Mouse (Mus musculus) spleen, postnatal 4 days (tissue): ENCODE measurements around the gene Rpl23a.

Source experiments
- DNase-seq, 2 experiments: peaks; one replicate each; pipeline ENCODE4 v3.0.0; 2022; ENCODE audit warnings: low spot score in 2 of 2

The Rpl23a gene

DNA sequence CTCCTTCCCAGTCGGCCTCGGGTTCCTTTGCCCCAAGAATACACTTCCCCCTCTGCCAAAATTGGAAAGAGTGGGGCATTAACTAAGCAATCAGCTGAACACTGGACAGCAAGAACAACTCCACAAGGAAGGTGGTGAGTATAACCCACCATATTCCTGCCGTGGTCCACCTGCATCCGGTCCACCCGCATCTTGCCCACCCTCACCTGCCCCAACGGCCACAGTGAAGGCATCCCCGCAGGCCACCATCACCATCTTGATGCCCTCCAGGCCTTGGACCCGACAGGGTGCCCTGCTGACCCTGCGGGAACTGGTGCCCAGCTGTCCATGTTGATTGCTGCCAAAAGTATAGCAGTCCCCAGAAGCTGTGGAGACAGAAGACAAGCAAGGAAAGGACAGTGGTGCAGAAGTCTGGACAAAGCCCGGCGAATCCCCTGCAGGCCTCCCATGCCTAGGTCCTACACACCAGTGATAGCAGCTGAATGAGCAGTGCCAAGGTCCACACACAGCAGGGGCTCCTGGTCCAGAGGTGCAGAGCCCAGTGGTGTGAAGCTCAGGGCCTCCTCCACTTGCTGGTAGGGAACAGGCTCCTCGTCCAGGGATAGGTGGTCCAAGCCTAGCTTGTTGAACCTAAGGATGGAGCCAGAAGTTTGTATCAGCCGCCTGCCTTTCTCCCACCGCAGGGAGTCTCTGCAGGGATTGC lies 16.0 kb downstream of the Rpl23a start:
- peak in 1 of 2 experiments; percentile 62 for DNase-seq

- DNase-seq, result no peak
Measured at GRCm38 (mm10) chr11:78166640-78167039, 16.7 kb downstream of the Rpl23a start.

GRCm38 (mm10) chr11:78166161-78166560 lies 17.2 kb downstream of the Rpl23a start:
- no peak for DNase-seq

DNA sequence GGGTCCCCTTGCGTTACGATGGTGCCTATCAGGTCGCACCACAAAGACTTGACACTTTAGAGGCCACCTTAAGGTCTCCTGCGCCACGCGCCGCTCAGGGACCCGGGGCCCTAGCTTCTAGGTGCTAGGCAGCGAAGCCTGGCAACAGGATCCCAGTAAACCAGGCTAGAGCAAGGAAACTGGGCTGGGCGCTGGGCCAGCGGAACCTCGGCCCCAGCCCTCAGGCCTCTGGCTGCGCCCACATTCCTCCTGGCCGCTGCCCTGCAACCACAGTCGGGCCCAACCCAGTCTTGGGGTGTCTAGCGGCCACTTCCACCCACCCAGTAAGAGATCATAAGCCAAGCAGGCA lies 17.6 kb downstream of the Rpl23a start:
- no peak for DNase-seq

DNA sequence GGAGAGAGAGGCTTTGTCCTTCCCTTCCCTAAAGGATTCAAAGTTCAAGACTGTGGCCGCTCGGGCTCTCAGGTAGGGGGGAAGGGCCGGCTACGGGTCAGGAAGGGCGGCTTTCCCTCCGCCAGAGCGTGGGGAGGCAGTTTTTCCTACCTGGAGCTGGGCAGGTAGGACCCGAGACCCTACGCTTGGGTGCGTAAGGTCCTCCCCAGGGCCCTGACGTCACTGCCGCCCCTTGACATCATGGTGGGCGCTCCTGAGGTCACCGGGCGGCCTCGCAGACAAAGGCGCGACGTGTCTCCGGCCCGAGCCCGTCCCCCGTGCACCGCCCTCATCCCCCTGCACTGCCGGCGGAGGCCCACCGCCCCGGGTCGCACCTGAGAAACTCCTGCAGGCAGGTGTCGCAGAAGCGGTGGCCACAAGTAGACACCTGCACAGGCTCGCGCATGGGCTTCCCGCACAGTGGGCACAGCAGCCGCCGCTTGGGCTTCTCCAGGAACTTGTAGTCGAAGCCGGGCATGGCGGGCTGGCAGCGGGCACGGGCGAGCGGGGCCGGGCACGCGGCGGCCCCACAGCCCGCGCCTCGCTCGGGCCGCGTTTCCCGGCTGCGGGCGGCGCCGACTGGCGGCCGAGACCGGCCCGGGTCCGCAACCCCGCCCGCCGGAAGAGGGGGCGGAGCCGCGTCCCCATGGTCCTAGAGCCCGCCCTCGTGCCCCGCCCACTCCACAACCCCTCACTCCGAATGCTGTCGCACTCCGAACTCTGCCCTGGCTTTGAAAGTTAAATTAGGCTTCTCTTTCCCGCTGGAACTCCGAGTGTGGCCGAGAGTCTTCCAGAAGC lies 18.2 kb downstream of the Rpl23a start, which contains the start of gene Traf4:
TSS of gene Traf4 (minus strand) at position 666 of the 837 bp plus-strand sequence.
- peak; percentile 82 to 92 for DNase-seq

DNA sequence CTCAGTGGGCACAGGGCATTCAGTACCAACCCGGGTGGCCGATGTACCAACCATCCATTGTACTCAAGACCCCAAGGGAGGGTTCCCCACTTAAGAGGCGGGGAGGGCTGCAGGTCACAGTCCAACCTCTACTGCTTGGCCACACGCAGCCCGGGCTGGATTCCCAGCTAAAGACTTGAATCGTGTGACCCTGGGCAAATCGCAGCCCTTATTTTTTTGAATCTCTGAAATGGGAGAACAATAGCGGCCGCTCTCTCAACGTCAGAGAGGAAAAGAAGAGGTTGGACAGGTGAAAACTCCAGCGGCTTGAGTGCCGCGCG lies 18.8 kb downstream of the Rpl23a start:
- no peak for DNase-seq

DNA sequence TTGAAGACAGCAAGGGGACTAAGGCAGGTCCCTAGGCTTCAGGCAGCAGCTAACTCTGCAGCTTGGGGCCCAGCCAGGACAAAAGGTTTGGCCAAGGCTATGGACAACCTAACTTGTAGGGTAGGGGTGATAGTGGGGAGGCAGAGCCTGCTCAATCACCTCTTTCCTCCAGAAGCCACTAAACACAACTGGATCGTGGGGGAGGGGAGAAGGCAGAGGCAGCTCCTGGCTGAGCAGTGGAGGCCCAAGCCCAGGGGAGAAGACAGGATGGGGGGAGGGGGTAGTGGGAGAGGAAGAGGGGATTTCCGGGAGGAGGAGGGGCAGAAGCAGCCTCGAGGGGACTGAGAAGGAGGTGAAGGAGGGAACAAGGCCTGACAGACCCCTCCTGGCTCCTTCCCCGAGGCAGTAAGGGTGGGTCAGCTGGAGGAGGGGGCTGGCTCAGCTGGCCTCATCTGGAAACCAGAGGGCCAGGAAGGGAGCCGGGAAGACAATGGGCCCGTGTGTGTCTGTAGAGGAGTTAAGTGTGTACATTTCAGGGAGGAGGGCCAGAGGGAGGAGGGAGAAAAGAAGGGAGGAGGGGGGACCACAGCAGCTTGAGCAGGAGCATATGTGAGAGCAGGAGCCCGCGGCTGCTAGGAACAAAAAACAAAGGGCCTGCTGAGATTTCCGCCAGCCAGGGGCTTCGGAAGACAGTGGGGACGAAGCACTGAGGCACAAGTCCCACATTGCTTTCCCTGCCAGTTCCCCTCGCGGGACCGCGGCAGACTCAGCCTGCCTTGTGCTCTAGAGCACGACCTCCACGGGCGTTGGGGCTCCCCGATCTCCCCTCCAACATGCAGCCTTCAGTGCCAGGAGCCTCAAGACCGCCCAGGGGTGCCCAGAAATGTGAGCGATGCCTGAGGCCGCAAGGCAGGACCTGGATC lies 19.4 kb downstream of the Rpl23a start:
- peak; percentile 38 to 77 for DNase-seq

DNA sequence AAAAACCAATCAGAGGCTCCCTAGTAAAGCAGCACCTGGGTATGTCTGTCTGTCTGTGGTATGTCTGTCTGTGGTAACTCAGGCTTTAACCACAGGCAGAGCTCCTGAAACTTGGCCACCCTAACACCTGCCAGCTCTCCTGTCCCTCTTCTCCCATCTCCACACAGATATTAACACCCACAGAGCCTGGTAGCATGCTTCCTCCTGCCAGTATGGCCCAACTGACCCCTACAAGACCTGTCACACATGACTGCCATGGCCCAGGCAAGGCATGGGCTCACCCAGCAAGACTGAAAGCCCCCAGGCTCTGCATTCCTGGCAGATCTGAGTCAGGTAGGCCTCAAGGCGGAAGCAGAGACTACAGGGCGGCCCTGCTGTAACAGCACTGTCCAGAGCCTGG lies 20.3 kb downstream of the Rpl23a start:
- DNase-seq, result no peak

- no peak for DNase-seq
Measured at GRCm38 (mm10) chr11:78162504-78162903, 20.9 kb downstream of the Rpl23a start.

- DNase-seq, result no peak
Measured at GRCm38 (mm10) chr11:78161968-78162367, 21.4 kb downstream of the Rpl23a start.

DNA sequence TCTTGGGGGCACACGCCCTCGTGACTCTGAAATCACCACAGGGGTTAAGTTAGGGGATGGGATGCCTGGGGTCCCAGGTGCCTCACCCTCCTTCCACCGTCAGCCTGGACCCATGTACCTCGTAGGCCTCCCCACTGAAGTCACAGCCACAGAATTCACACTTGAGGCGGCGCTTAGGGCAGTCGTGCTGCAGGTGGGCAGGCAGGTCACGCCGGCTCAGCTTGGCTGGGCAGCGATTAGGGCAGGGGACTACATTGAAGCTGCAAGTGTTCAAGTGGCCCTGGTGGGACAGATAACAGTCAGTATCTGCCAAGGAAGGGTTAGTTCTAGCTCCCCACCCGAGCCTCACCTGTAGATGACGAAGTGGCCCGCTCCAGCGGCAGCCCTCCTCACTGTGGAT lies 22.2 kb downstream of the Rpl23a start:
- no peak for DNase-seq

DNA sequence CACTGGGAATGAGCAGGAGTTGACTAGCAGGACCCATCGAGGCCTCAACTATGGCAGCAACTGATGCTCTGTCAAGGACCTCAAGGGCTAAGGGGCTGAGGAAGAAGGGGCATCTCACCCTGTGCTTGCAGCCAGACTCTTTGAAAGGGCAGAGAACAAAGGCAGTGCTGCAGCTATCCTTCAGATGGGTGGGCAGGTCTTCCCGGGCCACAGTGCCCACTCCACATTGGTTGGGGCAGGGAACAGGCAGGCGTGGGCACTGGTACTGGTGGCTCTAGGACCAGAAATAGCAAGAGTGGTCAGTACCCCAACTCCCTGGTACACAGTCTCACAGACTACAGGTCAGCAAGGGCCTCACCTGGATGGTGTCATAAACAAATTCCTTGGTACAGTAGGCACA lies 22.7 kb downstream of the Rpl23a start:
- no peak for DNase-seq

- no peak for DNase-seq
Measured at GRCm38 (mm10) chr11:78160171-78160570, 23.2 kb downstream of the Rpl23a start.

GRCm38 (mm10) chr11:78159557-78159956 lies 23.8 kb downstream of the Rpl23a start:
- DNase-seq, result no peak

DNA sequence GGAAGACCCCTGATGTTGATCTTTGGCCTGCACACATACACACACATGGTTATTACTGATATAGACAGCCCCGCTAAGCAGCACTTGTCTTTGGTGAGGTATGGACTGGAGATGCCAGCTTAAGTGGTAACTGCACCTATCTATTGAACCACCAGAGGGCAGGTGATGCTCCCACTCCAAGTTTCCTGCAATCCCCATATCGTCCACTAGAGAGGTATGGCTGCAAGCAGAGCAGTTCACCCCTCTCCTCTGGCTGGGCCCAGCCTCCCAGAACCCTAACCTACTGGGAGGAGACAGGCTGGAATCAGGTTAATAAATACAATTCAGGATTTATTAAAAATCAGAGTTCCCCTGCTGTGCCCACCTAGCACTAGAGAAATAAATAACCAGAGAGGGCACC lies 24.3 kb downstream of the Rpl23a start:
- DNase-seq, result peak; percentile 88 to 90

DNA sequence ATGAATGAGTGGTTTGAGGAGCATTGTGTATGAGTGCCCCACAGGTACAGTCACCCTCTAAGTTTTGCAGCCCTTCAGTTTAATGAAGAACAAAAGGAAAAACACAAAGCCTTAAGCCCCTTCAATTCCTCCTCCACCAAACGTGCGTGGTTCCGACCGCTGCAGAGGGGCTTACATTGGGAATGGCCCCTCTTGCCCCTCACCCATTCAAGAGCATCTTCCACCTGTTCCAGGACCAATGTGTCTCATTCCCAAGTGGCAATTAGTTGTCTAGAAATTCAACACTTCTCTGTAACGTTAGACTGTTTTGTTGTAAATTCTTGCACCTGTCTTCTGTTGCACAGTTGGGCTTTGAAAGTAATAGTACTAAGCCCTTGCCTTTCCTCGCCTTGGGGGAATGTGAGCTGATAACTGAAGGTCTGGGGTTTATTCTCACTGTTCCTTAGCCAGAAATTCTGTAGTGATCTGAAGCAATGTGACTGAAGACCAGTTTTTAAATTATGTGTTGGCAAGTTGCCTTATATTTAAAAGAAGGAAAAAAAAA lies 27.2 kb downstream of the Rpl23a start:
- DNase-seq, result no peak

- no peak for DNase-seq
Measured at GRCm38 (mm10) chr11:78155674-78156073, 27.7 kb downstream of the Rpl23a start.

DNA sequence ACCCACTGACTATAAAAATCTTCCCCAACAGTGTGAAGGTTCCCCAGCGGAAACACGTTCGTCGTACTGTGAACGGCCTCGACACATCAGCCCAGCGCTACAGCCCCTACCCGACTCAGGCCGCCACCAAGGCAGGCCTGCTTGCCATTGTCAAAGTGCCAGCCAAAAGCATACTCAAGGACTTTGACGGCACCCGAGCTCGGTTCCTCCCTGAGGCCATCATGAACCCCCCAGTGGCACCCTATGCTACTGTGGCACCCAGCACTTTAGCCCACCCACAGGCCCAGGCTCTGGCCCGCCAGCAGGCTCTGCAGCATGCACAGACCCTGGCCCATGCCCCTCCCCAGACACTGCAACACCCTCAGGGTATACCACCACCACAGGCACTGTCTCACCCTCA lies 29.6 kb downstream of the Rpl23a start:
- no peak for DNase-seq

DNA sequence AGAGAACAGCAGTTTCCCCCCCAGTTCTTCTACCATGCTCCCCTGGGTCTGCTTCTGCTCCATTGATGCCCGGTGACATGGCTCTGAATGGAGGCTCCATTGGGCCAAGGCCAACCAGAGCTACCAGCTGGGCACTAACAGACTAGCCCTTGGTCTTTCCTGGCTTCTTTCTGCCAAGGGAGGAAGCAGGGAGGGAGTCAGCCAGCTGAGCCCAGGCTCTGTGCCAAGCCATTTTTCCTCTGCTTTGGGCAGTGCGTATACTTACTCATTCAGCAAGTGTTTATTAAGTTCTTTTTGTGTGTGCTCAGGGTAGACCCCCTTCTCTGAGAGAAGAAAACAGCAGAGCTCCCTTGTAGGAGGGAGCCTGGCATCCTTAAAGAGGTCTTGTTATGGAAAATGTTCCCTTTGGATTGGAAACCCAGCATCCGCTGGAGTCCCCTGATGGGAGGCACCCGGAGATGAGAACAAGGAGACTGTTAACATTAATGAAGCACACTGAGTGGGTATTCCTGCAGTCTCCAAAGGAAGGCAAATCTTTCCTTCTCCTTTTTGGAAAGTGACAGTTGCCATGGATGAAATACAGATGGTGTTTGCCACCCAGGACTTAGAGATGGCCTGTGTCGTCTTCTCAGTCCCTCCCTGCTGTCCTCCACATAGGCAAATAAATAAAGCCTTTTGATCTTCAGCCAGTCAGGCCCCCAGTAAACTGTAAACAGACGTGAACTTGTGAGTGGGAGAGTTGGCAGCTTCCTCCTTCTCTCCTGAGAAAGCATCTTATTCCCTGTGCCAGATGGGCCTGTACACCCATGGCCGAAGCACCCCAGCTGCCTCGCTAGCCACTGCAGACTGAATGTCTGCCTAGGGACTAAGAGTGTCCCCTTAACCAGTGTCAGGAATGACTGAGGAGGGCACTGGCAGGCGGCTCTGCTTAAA lies 30.8 kb downstream of the Rpl23a start:
- DNase-seq, result no peak

DNA sequence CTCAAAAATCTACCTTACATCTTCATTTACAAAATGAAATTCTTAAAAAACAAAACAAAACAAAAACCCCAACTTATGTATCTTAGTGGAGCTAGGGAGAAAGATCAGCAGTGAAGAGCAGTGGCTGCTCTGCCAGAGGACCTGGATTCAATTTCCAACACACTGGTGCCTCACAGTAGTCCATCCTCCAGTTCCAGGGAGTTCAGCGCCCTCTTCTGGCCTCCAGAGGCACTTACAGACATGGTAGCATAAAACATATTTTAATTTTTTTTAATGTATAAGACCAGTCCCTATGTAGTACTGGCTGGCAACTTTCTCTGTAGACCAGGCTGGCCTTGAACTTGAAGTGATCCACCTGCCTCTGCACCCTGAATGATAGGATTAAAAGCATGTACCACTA lies 32.2 kb downstream of the Rpl23a start:
- DNase-seq, result peak; percentile 56 to 76
